Mouse (Mus musculus): Measurements from ENCODE around the gene Gata1.

DNA sequence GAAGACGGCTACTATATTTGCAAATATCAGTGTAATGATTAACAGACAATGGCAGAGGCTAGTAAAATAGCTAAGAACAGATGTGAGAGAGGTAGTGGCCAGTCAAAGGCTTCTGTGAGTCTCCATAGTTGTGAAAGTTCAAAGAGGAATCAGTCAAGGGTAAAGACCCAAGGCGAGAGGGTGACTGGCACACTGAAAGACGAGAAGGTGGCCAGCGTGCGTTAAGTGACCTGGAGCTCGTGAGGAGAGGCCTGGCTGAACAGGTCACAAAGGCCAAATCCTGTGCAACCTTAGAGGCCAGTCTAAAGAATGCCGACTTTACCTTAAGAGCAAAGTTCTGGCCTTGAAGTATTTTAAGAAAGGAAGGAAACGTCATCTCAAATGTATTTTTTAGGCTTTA lies 32.3 kb downstream of the Gata1 start:
- TF ChIP-seq CTCF (IDR thresholded peaks at IDR 0.05; ENCODE audit: low read depth, low read length): no peak
- TF ChIP-seq GATA2 (IDR thresholded peaks at IDR 0.05; ENCODE audit: borderline replicate concordance, low read depth, low read length): no peak

All from G1E (cell line).